ENCODE assay signal across 27 mouse cellular contexts in genomic region chrX:162063164-162063563, GRCm38 (mm10).
DNase-seq lines count a peak whose midpoint lies in the region; ATAC-seq and TF ChIP-seq lines count a peak whose summit lies in the region.
"Had no signal": no experiment of that assay in that cellular context is flagged by ENCODE, and none has a peak within 500 bp of the region (broad histone marks: within the 10 kb centered on the region; RNA-seq: fewer than 3 reads in every experiment).

No protein-coding gene starts in this region.

- H3K9ac ChIP-seq in forebrain, embryonic 14.5 days (ENCODE audit: low read length) = no peak overlapping the region
- H3K9ac ChIP-seq in forebrain, embryonic 15.5 days (replicated peaks) = no peak overlapping the region
- H3K9ac ChIP-seq in midbrain, embryonic 14.5 days (replicated peaks; ENCODE audit: low read length) = no peak overlapping the region
- no peak overlapping the region for H3K9ac ChIP-seq in midbrain, embryonic 13.5 days (replicated peaks)
- H3K9ac ChIP-seq: embryonic facial prominence, embryonic 12.5 days; embryonic facial prominence, embryonic 15.5 days; forebrain, embryonic 12.5 days; heart, embryonic 12.5 days; heart, embryonic 15.5 days; hindbrain, embryonic 13.5 days; intestine, embryonic 15.5 days had no signal

- CTCF ChIA-PET in Patski (lab: Charles Lee) = interaction anchor here (1.3 to 1.4 kb wide), 2 partner anchors 25 to 91 kb away, joined by 3 to 5 read pairs; no protein-coding TSS in a partner anchor

- no peaks in the 10 kb centered on the region for H3K9me3 ChIP-seq in forebrain, embryonic 14.5 days (replicated peaks; ENCODE audit: control insufficient read depth, low read length)
- no peaks in the 10 kb centered on the region for H3K9me3 ChIP-seq in forebrain, embryonic 15.5 days
- H3K9me3 ChIP-seq in midbrain, embryonic 14.5 days (ENCODE audit: control insufficient read depth, low read length) = no peaks in the 10 kb centered on the region
- no peaks in the 10 kb centered on the region for H3K9me3 ChIP-seq in midbrain, embryonic 13.5 days
- no peaks in the 10 kb centered on the region for H3K9me3 ChIP-seq in embryonic facial prominence, embryonic 10.5 days
- H3K9me3 ChIP-seq: embryonic facial prominence, embryonic 12.5 days; embryonic facial prominence, embryonic 15.5 days; forebrain, embryonic 12.5 days; heart, embryonic 15.5 days; hindbrain, embryonic 10.5 days; hindbrain, embryonic 13.5 days; intestine, embryonic 15.5 days had no signal

- H3K4me2 ChIP-seq in forebrain, embryonic 14.5 days (ENCODE audit: low read length) = no peak overlapping the region
- no peak overlapping the region for H3K4me2 ChIP-seq in forebrain, embryonic 15.5 days (replicated peaks)
- H3K4me2 ChIP-seq in midbrain, embryonic 14.5 days (ENCODE audit: low read length) = no peak overlapping the region; the same call in 1 of the 2 replicates
- H3K4me2 ChIP-seq in midbrain, embryonic 13.5 days (replicated peaks) = no peak overlapping the region
- H3K4me2 ChIP-seq: embryonic facial prominence, embryonic 12.5 days; embryonic facial prominence, embryonic 15.5 days; forebrain, embryonic 12.5 days; heart, embryonic 12.5 days; heart, embryonic 15.5 days; hindbrain, embryonic 13.5 days; intestine, embryonic 15.5 days had no signal

- no peak overlapping the region for H3K27ac ChIP-seq in forebrain, embryonic 14.5 days (ENCODE audit: low read depth, low read length)
- H3K27ac ChIP-seq in forebrain, embryonic 15.5 days (replicated peaks) = no peak overlapping the region
- no peak overlapping the region for H3K27ac ChIP-seq in midbrain, embryonic 14.5 days (replicated peaks; ENCODE audit: low read depth, low read length)
- H3K27ac ChIP-seq in midbrain, embryonic 13.5 days = no peak overlapping the region
- no peak overlapping the region for H3K27ac ChIP-seq in embryonic facial prominence, embryonic 10.5 days (replicated peaks)
- H3K27ac ChIP-seq: embryonic facial prominence, embryonic 12.5 days; embryonic facial prominence, embryonic 15.5 days; forebrain, embryonic 12.5 days; heart, embryonic 15.5 days; hindbrain, embryonic 10.5 days; hindbrain, embryonic 13.5 days; intestine, embryonic 15.5 days had no signal

- H3K4me1 ChIP-seq in forebrain, embryonic 14.5 days (ENCODE audit: control insufficient read depth, insufficient read depth, low read length) = no peaks in the 10 kb centered on the region
- H3K4me1 ChIP-seq in forebrain, embryonic 15.5 days = no peaks in the 10 kb centered on the region
- H3K4me1 ChIP-seq in midbrain, embryonic 14.5 days (ENCODE audit: control insufficient read depth, insufficient read depth, low read length) = no peaks in the 10 kb centered on the region
- H3K4me1 ChIP-seq in midbrain, embryonic 13.5 days (replicated peaks) = 0 out of 2 replicates have a peak, but pooled peaks cover 3% of the 10 kb centered on the region
- no peaks in the 10 kb centered on the region for H3K4me1 ChIP-seq in embryonic facial prominence, embryonic 10.5 days
- H3K4me1 ChIP-seq: embryonic facial prominence, embryonic 12.5 days; embryonic facial prominence, embryonic 15.5 days; forebrain, embryonic 12.5 days; heart, embryonic 12.5 days; heart, embryonic 15.5 days; hindbrain, embryonic 10.5 days; hindbrain, embryonic 13.5 days; intestine, embryonic 15.5 days had no signal

- H3K36me3 ChIP-seq in forebrain, embryonic 14.5 days (ENCODE audit: control insufficient read depth, insufficient read depth, low read length) = no peaks in the 10 kb centered on the region
- no peaks in the 10 kb centered on the region for H3K36me3 ChIP-seq in forebrain, embryonic 15.5 days
- no peaks in the 10 kb centered on the region for H3K36me3 ChIP-seq in midbrain, embryonic 14.5 days (ENCODE audit: control insufficient read depth, insufficient read depth, low read length)
- no peaks in the 10 kb centered on the region for H3K36me3 ChIP-seq in midbrain, embryonic 13.5 days
- no peaks in the 10 kb centered on the region for H3K36me3 ChIP-seq in embryonic facial prominence, embryonic 10.5 days (replicated peaks)
- H3K36me3 ChIP-seq: embryonic facial prominence, embryonic 12.5 days; embryonic facial prominence, embryonic 15.5 days; forebrain, embryonic 12.5 days; heart, embryonic 12.5 days; heart, embryonic 15.5 days; hindbrain, embryonic 10.5 days; hindbrain, embryonic 13.5 days; intestine, embryonic 15.5 days had no signal

- 48% methylated on average over 2 of the region's 2 CpGs for WGBS in forebrain, embryonic 14.5 days
- WGBS in forebrain, embryonic 15.5 days = 59% methylated on average over 2 of the region's 2 CpGs
- WGBS in midbrain, embryonic 14.5 days = 52% methylated on average over 2 of the region's 2 CpGs
- WGBS in midbrain, embryonic 13.5 days = 61% methylated on average over 2 of the region's 2 CpGs
- WGBS in embryonic facial prominence, embryonic 10.5 days = 64% methylated on average over 2 of the region's 2 CpGs

- peak; percentile 50 for DNase-seq in forebrain, embryonic 14.5 days (ENCODE audit: low spot score)
- peak; percentile 9 for DNase-seq in midbrain, embryonic 14.5 days
- DNase-seq in Patski (ENCODE audit: low read depth, low spot score) = no peak
- DNase-seq in embryonic facial prominence, embryonic 10.5 days (ENCODE audit: low spot score) = no peak
- DNase-seq: adrenal gland, adult 8-10 months; adrenal gland, postnatal 25 days; B cell, adult 2 months; cerebellum, adult 18-20 months; cerebellum, adult 9-10 months; cerebellum, postnatal 14 days; gastrocnemius, postnatal 25 days; heart, adult 18-20 months; heart, postnatal 10 days; heart, postnatal 36 days; kidney, adult 11 months had no signal

- in situ Hi-C loops in Patski (cut with MboI; ENCODE audit: low pct_unique_long_range_greater_than_20kb) = no loop called here

- TF ChIP-seq CTCF in Patski (IDR thresholded peaks at IDR 0.05) = no peak

- H3K4me3 ChIP-seq in forebrain, embryonic 14.5 days (ENCODE audit: low read depth, low read length) = no peak overlapping the region
- H3K4me3 ChIP-seq in forebrain, embryonic 15.5 days = no peak overlapping the region
- no peak overlapping the region for H3K4me3 ChIP-seq in midbrain, embryonic 14.5 days (replicated peaks; ENCODE audit: low read depth, low read length)
- no peak overlapping the region for H3K4me3 ChIP-seq in midbrain, embryonic 13.5 days (replicated peaks)
- H3K4me3 ChIP-seq in embryonic facial prominence, embryonic 10.5 days = no peak overlapping the region
- H3K4me3 ChIP-seq: embryonic facial prominence, embryonic 12.5 days; embryonic facial prominence, embryonic 15.5 days; forebrain, embryonic 12.5 days; heart, embryonic 12.5 days; heart, embryonic 15.5 days; hindbrain, embryonic 10.5 days; hindbrain, embryonic 13.5 days; intestine, embryonic 15.5 days had no signal

- no peaks in the 10 kb centered on the region for H3K27me3 ChIP-seq in forebrain, embryonic 14.5 days (replicated peaks; ENCODE audit: control insufficient read depth, insufficient read depth, low read length)
- 0 out of 2 replicates have a peak, but pooled peaks cover 5% of the 10 kb centered on the region for H3K27me3 ChIP-seq in forebrain, embryonic 15.5 days
- peaks cover 5% of the 10 kb centered on the region; the same call in 1 of the 2 replicates for H3K27me3 ChIP-seq in midbrain, embryonic 14.5 days (ENCODE audit: control insufficient read depth, insufficient read depth, low read length)
- H3K27me3 ChIP-seq in midbrain, embryonic 13.5 days = peaks cover 47% of the 10 kb centered on the region; the same call in 1 of the 2 replicates
- H3K27me3 ChIP-seq in Patski = peaks cover 7% of the 10 kb centered on the region
- H3K27me3 ChIP-seq in embryonic facial prominence, embryonic 10.5 days (replicated peaks; ENCODE audit: low read depth, poor library complexity, severe bottlenecking) = peaks cover 98% of the 10 kb centered on the region
- H3K27me3 ChIP-seq: embryonic facial prominence, embryonic 15.5 days; heart, embryonic 12.5 days; heart, embryonic 15.5 days; intestine, embryonic 15.5 days had no signal

- POLR2A ChIA-PET in Patski (lab: Charles Lee) = no interaction called here

- ATAC-seq in forebrain, embryonic 14.5 days = peak; percentile 57; the same call in 1 of the 2 replicates
- no peak for ATAC-seq in forebrain, embryonic 15.5 days (replicated peaks)
- ATAC-seq in midbrain, embryonic 14.5 days (ENCODE audit: low FRiP score, low TSS enrichment) = no peak
- no peak for ATAC-seq in midbrain, embryonic 13.5 days
- peak; percentile 39 for ATAC-seq in Patski
- ATAC-seq: activated CD4-positive, CD25-positive, alpha-beta regulatory T cell, adult 4 months; hindbrain, embryonic 16.5 days; intestine, embryonic 15.5 days had no signal

Comparison
In these comparisons a context has a peak if more than half of its experiments do, and no peak if none do; other contexts are left out.
1. ATAC-seq: peak in forebrain, embryonic 14.5 days (single experiment) and Patski (single experiment); none in forebrain, embryonic 15.5 days (single experiment), midbrain, embryonic 14.5 days (single experiment) and midbrain, embryonic 13.5 days (single experiment).
2. DNase-seq: peak in forebrain, embryonic 14.5 days (single experiment) and midbrain, embryonic 14.5 days (single experiment); none in Patski (single experiment) and embryonic facial prominence, embryonic 10.5 days (single experiment).